Mouse (Mus musculus) layer of hippocampus, postnatal 14 days (tissue): ENCODE results near the gene Acot5. TPM values are rescaled to one million over a fixed set of nuclear protein-coding genes. Genes with fewer than 3 reads are reported as not detected.
"Not testable (repeated sequence)": the region's sequence is repeated elsewhere in the genome, so short reads cannot be mapped to it uniquely, and the experiment has no call there.

Source experiments
- DNase-seq, 2 experiments: peaks; one replicate each; pipeline ENCODE4 v3.0.0; 2021 to 2022; ENCODE audit warnings: low spot score in 2 of 2, mixed read lengths in 1 of 2
- long read RNA-seq, 2 experiments: library from polyadenylated mRNA; stranded (forward); transcript quantifications; one replicate each; pipeline ENCODE4 v2.0.0; 2021
- total RNA-seq, 2 experiments: library from RNA; stranded (reverse); gene quantifications; 2 replicates each; pipeline ENCODE4 v1.2.3; 2021

The Acot5 gene
- total RNA-seq: 1 to 10 TPM; 6.2 to 6.5 TPM
- long read RNA-seq, experiment 1, transcript Acot5-201 (3 exons, 1,518 nt): major isoform, 10 of 13 reads
- long read RNA-seq, experiment 1, partial matches to known transcripts: 0 of 13 reads
- long read RNA-seq, experiment 1, other reads (novel, unspliced or antisense): 1 of 13 reads
- long read RNA-seq, experiment 2, transcript Acot5-201 (3 exons, 1,518 nt): major isoform, 9 of 12 reads
- long read RNA-seq, experiment 2, partial matches to known transcripts: 0 of 12 reads
- long read RNA-seq, experiment 2, other reads (novel, unspliced or antisense): 1 of 12 reads

DNA sequence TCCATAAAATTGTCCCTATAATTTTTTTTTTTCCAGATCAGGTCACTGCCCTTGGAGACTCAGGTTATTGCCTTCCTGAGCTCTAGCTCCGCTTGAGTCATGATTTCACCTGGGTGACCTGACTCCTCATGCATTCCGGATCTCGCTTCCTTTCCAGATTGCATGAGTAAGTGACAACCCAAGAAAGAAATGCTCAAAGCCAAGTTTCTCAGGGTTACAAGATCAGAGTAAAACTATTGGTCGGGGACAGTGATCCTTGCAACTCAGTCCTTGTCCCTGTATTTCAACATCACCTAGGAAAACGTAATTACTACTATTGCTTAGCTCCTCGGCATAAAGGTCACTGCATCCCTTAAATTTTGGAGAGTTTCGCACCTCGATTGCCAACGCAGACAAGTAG, at the start of gene Acot5:
Acot5 (plus strand) TSS at position 340 of the 400 bp plus-strand sequence.
- DNase-seq: no peak

DNA sequence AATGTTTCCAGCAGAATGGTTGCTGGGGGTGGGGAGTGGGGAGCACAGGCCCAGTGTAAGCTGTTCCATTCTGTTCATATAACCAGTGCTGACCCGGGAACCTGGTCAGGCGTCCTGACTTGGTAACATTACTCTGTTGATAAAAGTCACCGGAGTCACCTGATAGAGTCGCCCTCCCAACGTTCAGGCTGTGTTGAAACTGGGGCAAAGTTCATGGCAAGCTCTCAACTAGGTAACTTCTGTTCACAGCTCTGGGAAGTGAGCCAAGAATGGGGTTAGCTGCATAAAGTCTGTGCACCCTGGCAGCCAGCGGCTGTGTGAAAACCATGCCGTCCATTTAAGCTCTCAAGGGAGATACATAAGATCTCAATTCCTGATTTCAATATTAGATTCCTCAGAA, 48.6 kb upstream of the Acot5 start:
- DNase-seq: not testable (repeated sequence)

DNA sequence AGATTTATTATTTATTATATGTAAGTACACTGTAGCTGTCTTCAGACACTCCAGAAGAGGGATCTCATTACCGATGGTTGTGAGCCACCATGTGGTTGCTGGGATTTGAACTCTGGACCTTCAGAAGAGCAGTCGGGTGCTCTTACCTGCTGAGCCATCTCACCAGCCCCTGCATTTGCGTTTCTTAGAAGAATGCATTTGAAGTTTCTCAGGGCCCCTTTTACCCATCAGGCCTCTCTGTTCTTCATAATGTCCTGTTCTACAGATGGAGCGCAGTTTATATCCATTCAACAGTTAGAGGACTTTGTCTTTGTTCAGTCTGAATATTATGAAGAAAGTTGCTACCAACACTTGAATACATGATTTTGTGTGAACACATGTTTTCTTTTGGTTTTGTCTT, 46.9 kb upstream of the Acot5 start:
- not testable (repeated sequence) for DNase-seq

DNA sequence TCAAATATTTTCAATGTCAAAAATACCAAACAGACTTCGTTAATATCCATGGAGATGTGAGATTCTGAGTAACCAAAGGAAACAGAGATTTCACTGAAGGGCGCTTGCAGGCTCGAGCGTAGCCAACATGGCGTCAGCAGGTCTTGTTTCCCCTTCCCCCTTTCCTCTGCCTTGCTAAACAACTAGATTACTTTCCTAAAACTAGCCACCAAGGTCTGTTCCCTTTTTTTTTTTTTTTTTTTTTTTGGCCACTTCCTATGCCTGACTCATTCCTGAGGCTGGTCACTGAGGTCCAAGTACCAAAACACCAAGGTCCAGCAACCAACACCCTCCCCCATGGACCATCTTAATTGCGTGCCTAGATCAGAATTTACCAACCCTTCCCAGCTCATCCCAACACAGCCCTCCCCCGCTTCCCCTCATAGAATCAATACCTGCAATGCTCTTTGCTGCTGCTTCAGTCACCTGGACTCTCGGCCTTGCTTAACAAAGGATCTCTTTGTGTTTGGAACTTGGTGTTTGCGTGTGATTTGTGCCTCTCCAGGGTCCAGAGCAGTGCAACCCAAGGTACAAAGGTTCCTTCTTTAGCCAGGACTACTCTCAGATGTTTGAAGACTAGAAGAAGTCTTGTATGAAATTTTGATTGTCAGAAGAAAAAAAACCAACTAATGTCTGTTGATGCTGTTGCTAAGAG, 45.9 kb upstream of the Acot5 start:
- DNase-seq: no peak

DNA sequence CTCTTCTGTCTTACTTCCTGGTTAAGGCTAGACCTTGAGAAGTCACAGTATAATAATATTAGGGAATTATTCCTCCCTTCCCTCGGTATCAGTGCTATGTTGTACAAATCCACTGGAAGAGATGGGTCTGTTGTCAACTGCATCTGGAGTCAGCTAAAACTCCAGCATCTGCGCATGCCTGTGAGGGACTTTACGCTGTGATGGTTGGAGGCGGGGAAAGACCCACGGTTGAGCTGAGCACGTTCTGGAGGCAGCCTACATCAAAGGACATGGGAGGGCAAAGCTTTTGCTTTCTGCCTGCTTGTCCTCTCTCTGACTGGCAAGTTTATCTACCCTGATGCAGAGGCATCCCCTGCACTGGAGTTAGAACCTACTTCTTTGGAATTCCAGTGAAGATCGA, 43.2 kb upstream of the Acot5 start:
- DNase-seq: no peak

DNA sequence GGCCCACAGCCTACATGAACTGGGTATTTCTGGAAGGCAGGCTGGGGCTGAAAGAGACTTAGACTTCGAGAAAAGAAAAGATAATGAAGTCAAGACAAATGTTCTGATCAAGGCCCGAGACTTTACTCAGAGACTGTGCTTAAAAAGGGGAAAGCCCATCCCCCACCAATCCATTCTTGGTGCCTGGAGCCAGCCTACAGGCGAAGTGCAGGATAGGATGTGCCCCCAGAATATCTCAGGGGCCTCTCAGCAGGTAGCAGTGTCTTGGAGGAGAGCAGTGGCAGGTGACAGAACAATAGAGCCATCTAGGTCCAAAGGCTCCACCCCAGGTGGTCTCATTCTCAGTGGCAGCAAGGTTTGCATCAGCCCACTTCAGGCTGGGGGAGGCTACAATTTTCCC, 40.8 kb upstream of the Acot5 start:
- DNase-seq: not testable (repeated sequence)

DNA sequence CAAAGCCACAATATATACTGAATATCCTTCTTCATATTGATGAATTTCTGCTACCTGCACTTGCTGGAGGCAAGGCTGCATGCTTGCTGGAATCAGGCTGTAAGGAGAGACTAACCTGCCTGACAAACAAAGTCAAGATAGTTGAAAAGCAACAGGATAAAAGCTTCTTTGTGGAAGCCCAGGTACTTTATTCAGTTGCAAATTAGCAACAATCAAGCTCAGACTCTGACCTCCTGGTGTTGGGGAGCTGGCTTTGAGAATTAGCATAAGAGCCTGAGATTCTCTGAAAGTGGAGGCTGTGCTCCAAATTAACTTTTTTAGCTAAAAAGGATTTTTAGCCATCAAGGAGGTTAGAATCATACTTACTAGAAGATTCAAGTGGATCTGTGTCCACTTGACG, 40.1 kb upstream of the Acot5 start:
- not testable (repeated sequence) for DNase-seq

DNA sequence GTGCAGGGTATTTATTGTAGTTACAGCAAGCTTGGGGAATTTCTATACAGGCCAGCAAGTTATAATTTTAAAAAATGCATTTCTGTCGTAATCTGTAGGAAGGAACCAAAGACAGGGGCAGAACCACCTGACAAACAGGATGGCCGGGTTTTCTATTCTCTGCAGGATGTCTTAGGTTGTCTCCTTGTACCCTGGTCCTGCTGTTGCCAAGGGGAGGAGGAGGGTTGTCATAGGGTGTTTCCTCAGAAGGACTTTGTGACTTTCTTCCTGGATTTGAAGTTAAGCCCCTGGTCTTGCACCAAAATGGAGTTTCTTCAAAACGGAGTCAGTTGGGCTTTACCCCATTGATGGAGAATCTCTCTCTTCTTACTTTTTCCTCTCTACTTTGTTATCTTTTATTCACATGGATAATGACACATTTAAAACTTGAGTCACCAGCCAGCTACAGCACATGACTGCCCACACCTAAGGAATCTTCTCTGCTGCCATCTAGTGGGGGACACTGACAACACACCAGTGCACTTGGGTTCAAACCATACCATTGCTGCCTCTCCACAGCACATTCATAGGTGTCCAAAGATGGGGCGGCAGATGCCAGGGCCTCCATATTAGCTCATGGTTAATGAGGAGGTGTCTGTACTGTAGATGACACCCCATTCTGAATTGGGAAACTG, 38.3 kb upstream of the Acot5 start:
- peak; percentile 60 to 85 for DNase-seq

DNA sequence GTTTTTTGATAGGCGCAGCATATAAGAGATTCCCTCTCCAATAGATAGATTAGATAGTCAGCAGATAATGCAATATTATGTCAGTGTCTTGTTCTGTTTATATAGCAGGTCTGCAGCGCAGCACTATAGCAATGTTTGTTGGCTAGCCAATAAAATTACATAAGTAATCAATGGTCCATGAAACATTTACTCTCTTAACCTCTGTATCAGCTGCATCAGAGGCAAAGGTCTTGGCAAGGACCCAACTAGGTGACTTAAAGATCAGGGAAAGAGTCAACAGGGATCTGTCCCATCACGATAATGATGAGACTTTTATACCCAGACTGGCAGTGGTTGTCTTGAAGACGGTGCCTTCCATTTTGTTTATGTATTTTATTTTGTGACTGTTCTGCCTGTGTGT, 36.3 kb upstream of the Acot5 start:
- DNase-seq: no peak

DNA sequence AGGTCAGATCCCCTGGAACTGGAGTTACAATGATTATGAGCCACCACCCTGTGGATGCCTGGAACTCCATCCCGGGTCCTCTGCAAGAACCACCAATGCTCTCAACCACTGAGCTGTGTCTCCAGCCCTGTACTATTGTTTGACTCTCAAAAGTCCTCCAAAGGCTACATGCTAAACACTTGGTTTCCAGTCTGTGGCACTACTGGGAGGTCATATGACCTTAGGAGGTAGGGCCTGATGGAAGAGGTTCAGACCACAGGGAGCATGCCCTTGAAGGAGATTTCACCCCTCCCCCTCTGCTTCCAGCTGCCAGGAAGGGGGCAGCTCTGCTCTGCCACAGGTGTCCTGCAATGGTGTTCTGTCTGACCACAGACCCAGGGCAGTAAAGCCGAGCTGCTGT, 35.8 kb upstream of the Acot5 start:
- DNase-seq: not testable (repeated sequence)

DNA sequence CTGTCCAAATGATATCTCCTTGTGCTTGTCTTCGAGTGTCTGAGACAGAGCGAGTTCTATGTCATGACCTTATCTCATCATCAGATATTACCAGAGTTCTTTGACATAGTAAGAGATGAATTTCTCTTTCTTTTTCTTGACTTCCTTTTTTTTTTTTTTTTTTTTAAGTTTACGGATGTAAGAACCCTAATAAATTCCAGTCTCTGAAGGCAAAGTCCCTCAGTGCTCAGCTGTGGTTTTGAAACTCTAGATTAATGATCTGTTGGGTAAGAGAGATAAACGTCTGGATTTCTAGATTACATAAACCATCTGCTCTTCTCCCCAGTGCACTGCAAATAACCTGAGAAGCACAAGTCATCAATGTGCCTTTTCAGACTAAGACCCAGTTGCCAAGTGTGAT, 35.0 kb upstream of the Acot5 start:
- DNase-seq: no peak

DNA sequence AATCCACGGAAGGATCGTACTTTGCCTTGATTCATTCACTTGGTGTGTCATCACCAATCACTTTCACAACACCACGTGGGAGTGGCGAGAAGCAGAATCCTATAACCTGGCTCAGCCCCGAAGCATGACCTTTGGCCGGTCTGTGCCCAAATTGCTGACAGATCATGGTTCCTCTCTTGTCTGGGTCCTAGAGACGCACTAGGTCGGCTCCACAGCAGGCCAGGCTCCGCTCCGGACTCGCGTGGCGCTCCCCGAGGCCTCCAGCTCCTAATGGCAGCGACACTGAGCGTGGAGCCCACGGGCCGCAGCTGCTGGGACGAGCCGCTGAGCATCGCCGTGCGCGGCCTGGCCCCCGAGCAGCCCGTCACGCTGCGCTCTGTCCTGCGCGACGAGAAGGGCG, 30.9 kb upstream of the Acot5 start, which contains the start of gene Acot4:
Acot4 (plus strand) TSS at position 139 of the 400 bp plus-strand sequence.
- not testable (repeated sequence) for DNase-seq

DNA sequence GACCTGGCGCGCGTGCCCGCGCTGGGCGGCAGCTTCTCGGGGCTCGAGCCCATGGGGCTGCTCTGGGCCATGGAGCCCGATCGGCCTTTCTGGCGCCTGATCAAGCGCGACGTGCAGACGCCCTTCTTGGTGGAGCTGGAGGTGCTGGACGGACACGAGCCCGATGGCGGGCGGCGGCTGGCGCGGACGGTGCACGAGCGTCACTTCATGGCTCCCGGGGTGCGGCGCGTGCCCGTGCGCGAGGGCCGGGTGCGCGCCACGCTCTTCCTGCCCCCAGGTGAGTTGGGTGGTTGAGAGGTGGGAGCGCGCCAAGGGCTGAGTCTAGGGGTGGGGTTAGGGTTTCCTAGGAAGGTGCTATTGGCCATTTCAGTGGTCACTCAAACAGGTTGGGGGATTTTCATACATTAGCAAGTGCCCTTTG, 30.4 kb upstream of the Acot5 start, which contains the start of gene Gm49366:
Gm49366 (plus strand) TSS at position 245 of the 421 bp plus-strand sequence.
- peak in 1 of 2 experiments; percentile 26 for DNase-seq

DNA sequence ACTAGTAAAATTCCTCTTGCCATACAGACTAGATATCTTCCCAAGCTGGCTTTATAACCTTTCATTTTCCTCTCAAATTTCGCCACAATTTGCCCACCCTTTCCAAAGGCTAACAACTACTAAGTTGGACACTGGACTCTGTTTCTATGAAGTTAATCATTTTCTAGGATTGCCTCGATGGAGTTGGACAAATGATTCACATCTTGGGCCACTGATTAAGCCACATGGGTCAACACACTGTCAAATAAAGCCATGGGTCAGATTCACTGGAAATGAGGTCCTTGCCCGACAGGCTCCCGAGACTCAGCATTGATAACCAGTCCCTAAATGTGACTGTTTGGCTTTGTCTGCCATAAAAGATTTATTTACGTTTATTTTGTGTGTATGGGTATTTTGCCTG, 26.9 kb upstream of the Acot5 start:
- DNase-seq: no peak

DNA sequence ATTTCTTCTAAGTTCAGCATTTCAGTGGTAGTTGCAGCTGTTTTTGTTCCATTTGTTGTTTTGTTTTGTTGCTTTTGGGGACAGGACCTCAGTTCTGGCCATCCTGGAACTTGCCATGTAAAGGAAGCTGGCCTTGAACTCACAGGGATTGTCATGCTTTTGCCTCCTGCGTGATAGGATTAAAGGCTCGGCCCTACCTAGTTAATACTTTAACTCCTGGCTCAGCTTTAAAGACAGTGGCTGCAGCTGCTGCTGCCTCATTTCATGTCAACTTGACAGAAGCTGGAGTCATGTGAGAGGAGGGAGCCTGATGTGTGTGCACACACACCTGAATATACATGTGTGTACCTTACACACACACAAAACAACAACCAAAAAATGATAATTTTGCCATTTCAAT, 25.1 kb upstream of the Acot5 start:
- no peak for DNase-seq

DNA sequence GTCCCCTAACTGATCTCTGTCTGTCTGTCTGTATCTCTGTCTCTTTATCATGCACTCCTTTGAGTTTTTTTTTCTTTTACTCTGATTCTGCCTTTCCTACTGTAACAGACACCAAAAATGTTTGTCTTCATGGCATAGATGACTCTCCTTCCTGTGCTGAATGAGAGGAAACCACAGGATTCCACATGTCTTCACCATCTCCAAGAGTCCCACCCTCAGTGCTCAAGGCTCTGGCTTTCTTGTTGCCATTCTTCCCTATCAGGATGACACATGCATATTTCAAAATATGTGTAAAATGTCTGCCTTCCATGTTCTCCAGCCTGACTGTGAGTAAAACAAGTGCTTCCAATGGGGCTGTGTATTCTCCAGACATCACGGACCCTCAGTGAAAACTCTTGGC, 22.2 kb upstream of the Acot5 start:
- DNase-seq: no peak

DNA sequence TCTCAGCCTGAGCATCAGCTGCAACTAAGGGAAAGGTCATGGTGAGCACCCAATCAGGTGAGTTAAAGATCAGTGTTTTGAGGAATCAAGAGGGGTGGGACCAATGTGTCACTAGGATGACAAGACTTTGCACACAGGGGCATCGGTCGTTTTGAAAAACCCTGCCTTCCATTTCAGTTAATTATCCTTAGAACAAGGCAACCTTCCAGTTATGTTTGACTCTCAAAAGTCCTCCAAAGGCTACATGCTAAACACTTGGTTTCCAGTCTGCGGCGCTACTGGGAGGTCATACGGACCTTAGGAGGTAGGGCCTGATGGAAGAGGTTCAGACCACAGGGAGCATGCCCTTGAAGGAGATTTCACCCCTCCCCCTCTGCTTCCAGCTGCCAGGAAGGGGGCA, 18.4 kb upstream of the Acot5 start:
- DNase-seq: not testable (repeated sequence)

DNA sequence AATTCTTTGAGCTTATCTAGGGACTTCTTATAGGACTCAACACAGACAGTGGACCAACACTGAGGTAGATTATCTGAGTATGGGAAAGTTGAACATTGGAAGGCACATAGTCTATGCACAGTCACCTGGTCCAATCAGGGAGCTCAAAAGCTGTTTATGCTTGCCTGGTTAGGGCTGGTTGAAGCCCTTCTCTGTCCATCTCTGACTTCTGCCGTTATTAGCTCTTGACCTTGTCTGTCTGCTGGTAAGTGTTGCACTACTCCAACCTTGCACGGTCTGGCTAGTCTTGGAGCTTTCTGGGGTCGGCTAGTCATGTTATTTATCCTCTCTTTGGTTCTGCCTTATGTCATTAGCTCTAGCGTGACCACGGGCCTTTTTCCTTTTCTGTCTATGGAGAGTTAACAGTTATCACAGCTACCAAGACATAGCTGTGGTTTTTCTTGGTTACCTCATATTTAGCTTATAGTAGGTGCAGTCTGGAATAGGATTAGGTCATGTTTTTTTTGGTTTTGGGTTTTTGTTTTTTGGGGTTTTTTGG, 17.1 kb upstream of the Acot5 start, which contains the start of gene Acot3:
Acot3 (plus strand) TSS at position 208 of the 538 bp plus-strand sequence.
- DNase-seq: no peak

DNA sequence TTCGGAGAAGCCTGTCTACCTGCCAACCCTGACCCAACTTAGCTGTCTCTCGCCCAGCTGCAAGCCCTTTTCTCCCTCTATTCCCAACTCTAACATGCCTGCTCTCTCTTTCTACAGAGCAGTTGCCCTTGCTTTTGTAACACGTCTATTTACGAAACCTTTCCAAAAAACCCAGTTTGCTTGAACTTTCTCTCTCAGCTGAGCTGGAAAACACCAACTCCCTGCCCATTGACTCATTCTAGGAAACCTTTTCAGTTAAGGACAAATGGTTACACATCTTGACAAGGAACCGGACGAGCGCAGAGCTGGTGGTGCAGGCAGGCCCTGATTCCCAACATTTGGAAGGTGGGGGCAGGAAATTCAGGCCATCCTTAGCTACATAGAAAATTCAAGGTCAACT, 16.5 kb upstream of the Acot5 start:
- DNase-seq: no peak

DNA sequence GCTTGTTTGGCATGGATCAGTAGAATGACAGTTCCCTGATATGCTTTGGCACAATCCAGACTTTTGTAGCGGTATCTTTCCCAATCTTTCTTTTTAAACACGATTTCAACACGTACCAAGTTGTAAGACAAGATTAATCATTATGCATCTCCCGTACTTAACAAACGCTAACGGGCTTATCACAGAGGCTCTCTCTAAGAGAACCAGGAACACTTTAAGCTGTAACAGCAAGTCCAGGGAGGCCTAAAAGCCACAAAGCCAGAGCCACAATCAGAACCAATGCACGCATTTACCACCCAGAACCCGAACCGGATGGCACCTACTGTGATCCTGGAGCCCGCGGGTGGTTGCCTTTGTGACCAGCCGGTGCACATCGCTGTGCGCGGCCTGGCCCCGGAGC, 16.0 kb upstream of the Acot5 start:
- no peak for DNase-seq

DNA sequence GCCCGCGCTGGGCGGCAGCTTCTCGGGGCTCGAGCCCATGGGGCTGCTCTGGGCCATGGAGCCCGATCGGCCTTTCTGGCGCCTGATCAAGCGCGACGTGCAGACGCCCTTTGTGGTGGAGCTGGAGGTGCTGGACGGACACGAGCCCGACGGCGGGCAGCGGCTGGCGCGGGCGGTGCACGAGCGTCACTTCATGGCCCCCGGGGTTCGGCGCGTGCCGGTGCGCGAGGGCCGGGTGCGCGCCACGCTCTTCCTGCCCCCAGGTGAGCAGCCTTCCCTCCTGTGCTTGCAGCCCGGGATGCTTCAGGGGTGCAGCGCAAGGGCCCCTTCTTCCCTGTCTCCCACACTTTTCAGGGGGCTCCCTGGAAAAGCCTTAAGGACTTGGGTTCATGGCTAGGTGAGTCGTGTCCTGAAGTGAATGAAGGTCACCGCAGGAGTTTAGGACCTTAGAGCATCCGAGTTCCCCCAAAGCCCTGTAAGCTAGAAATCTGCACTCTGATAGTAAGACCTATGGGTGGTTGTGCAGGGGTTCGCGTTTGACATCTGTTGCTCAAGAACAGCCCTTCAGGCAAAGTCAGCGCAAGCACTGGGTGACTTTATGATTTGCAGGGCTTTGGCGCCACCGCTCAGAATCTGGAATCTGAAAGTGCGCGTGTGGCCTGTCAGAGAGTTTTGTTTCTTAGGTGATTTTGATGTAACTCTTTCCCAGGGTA, 15.3 kb upstream of the Acot5 start:
- DNase-seq: no peak
